8 mouse cellular contexts compared by ENCODE assay signal in genomic region chr1:125701773-125702172, GRCm38 (mm10). TPM values are rescaled to one million over a fixed set of nuclear protein-coding genes. Genes with fewer than 3 reads are reported as not detected.
DNase-seq lines count a peak whose midpoint lies in the region; ATAC-seq lines count a peak whose summit lies in the region.

No protein-coding gene starts in this region.

- H3K27ac ChIP-seq in kidney, embryonic 14.5 days (ENCODE audit: low read depth, low read length), result no peak overlapping the region
- no peak overlapping the region for H3K27ac ChIP-seq in embryonic facial prominence, embryonic 15.5 days (replicated peaks)
- H3K27ac ChIP-seq in midbrain, embryonic 15.5 days, result no peak overlapping the region

- H3K9ac ChIP-seq in kidney, embryonic 14.5 days (ENCODE audit: low read depth, low read length), result no peak overlapping the region
- H3K9ac ChIP-seq in embryonic facial prominence, embryonic 15.5 days, result no peak overlapping the region
- H3K9ac ChIP-seq in midbrain, embryonic 15.5 days, result no peak overlapping the region

- no peaks in the 10 kb centered on the region for H3K36me3 ChIP-seq in kidney, embryonic 14.5 days (ENCODE audit: control insufficient read depth, insufficient read depth, low read length)
- no peaks in the 10 kb centered on the region for H3K36me3 ChIP-seq in embryonic facial prominence, embryonic 15.5 days
- no peaks in the 10 kb centered on the region for H3K36me3 ChIP-seq in midbrain, embryonic 15.5 days (replicated peaks)

- peak; percentile 15 for DNase-seq in kidney, postnatal 14 days
- peak; percentile 19 for DNase-seq in R1 (ENCODE audit: low read depth, low spot score)
- DNase-seq in thymus, postnatal 36 days, result no peak
- no peak for DNase-seq in frontal cortex, adult 2 months (ENCODE audit: extremely low spot score in 1 of 2, low spot score in 1 of 2)
- no peak for DNase-seq in right cerebral cortex, postnatal 25 days

- WGBS in kidney, embryonic 14.5 days, result 74% methylated on average over 7 of the region's 7 CpGs
- WGBS in embryonic facial prominence, embryonic 15.5 days, result 64% methylated on average over 7 of the region's 7 CpGs
- 47% methylated on average over 7 of the region's 7 CpGs for WGBS in midbrain, embryonic 15.5 days

- ATAC-seq in kidney, embryonic 14.5 days (ENCODE audit: low FRiP score, low TSS enrichment), result no peak
- ATAC-seq in embryonic facial prominence, embryonic 15.5 days (ENCODE audit: insufficient number of reproducible peaks, low FRiP score, low TSS enrichment, low read depth), result 0 out of 2 replicates have a peak, but pooled peaks have one; percentile 47
- ATAC-seq in midbrain, embryonic 15.5 days (replicated peaks), result peak; percentile 84

- H3K4me2 ChIP-seq in kidney, embryonic 14.5 days (replicated peaks; ENCODE audit: low read depth, low read length), result no peak overlapping the region
- no peak overlapping the region for H3K4me2 ChIP-seq in embryonic facial prominence, embryonic 15.5 days (replicated peaks)
- H3K4me2 ChIP-seq in midbrain, embryonic 15.5 days, result no peak overlapping the region

- H3K4me3 ChIP-seq in kidney, embryonic 14.5 days (ENCODE audit: low read length), result no peak overlapping the region
- H3K4me3 ChIP-seq in embryonic facial prominence, embryonic 15.5 days (replicated peaks), result no peak overlapping the region
- no peak overlapping the region for H3K4me3 ChIP-seq in midbrain, embryonic 15.5 days

- H3K27me3 ChIP-seq in kidney, embryonic 14.5 days (ENCODE audit: control insufficient read depth, insufficient read depth, low read length), result no peaks in the 10 kb centered on the region
- H3K27me3 ChIP-seq in embryonic facial prominence, embryonic 15.5 days, result no peaks in the 10 kb centered on the region
- no peaks in the 10 kb centered on the region for H3K27me3 ChIP-seq in midbrain, embryonic 15.5 days (replicated peaks)

- H3K9me3 ChIP-seq in kidney, embryonic 14.5 days (ENCODE audit: control insufficient read depth, low read length), result no peaks in the 10 kb centered on the region
- H3K9me3 ChIP-seq in embryonic facial prominence, embryonic 15.5 days (replicated peaks), result no peaks in the 10 kb centered on the region
- no peaks in the 10 kb centered on the region for H3K9me3 ChIP-seq in midbrain, embryonic 15.5 days

- no peaks in the 10 kb centered on the region for H3K4me1 ChIP-seq in kidney, embryonic 14.5 days (ENCODE audit: control insufficient read depth, insufficient read depth, low read length)
- H3K4me1 ChIP-seq in embryonic facial prominence, embryonic 15.5 days, result no peaks in the 10 kb centered on the region
- peaks cover 4% of the 10 kb centered on the region for H3K4me1 ChIP-seq in midbrain, embryonic 15.5 days

RNA-seq across cellular contexts. Expression of gene Gpr39, which starts 25.0 kb away (rescaled TPM):
- 2.8 and 3.7 TPM in 2 replicates for polyA plus RNA-seq in kidney, embryonic 14.5 days (2014; fragmentation: Nextera tagmentation; extraction: Ambion mirVana)
- polyA plus RNA-seq in embryonic facial prominence, embryonic 15.5 days (2015; fragmentation: Nextera tagmentation; extraction: Ambion mirVana), result 0.11 and 0.20 TPM in 2 replicates
- 0.11 TPM in 1 of 2 replicates, not detected in the other for polyA plus RNA-seq in midbrain, embryonic 15.5 days (2015; fragmentation: Nextera tagmentation; extraction: Ambion mirVana)
- 0.06 and 0.10 TPM in 2 replicates for polyA plus RNA-seq in frontal cortex, adult 2 months (2012; rRNA removed)

Comparison
In these comparisons a context has a peak if more than half of its experiments do, and no peak if none do; other contexts are left out.
1. DNase-seq: peak in kidney, postnatal 14 days (single experiment) and R1 (single experiment); none in thymus, postnatal 36 days (0 of 2), frontal cortex, adult 2 months (0 of 2) and right cerebral cortex, postnatal 25 days (single experiment).